Mouse (Mus musculus): ENCODE measurements around the gene Exoc3.

Gene Exoc3

GRCm38 (mm10) chr13:74138906-74139647 lies 69.5 kb downstream of the Exoc3 start:
- DNase-seq: no peak

- DNase-seq: no peak
Measured at GRCm38 (mm10) chr13:74129909-74130308, 78.6 kb downstream of the Exoc3 start.

GRCm38 (mm10) chr13:74127571-74127970 lies 81.0 kb downstream of the Exoc3 start:
- DNase-seq: no peak

- DNase-seq: no peak
Measured at GRCm38 (mm10) chr13:74122632-74123031, 85.9 kb downstream of the Exoc3 start.

- DNase-seq: no peak
Measured at GRCm38 (mm10) chr13:74121795-74122330, 86.7 kb downstream of the Exoc3 start.

- DNase-seq: no peak
Measured at GRCm38 (mm10) chr13:74121141-74121602, 87.4 kb downstream of the Exoc3 start, which contains the start of gene Slc9a3. Gene Slc9a3 (plus strand): TSS chr13:74121457.
